Mouse (Mus musculus): ENCODE results near the gene Optn.

DNA sequence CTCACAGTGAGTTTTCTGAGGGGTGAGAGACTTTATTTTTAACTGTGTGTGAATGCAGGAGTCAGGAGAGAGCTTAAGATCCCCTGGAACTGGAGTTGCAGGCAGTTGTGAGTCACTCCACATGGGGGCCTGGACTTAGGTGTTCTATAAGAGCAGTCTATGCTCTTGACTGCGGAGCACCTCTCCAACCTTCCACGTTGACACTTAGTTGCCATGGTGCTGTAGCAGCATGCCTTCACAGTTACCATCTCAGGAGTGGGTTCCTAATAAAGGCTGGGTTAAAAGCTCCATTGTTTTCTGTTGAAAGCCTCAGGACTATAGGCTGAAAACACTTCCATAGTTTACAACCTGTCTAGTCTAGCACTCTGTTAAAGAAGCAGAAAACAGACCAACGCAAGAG lies 26.5 kb downstream of the Optn start:
- TF ChIP-seq CTCF (IDR thresholded peaks at IDR 0.05; ENCODE audit: low read depth, low read length) (no peak), POLR2A (IDR thresholded peaks at IDR 0.05; ENCODE audit: extremely low read depth, insufficient read depth, low read length) (no peak)
